Mouse (Mus musculus) midbrain, embryonic 11.5 days (tissue): ENCODE results near the gene Uba5. TPM values are rescaled to one million over a fixed set of nuclear protein-coding genes. Genes with fewer than 3 reads are reported as not detected.

Experiments
- ATAC-seq: fragments of 200-750 bp; cut with Nextera tagmentation; 2 replicates; pipeline ENCODE4 v1.8.0; 2017; ENCODE audit warnings: moderate TSS enrichment, moderate library complexity; ENCODE audit not compliant: low FRiP score
- DNase-seq: peaks from one replicate; pipeline ENCODE4 v3.0.0; 2015; ENCODE audit warnings: low spot score; ENCODE audit errors: missing footprints
- H3K27ac ChIP-seq: fragments of 300-500 bp; sonication (generic); 2 replicates; pipeline ENCODE4 v1.5.1; 2014; ENCODE audit warnings: low read depth, low read length
- H3K27me3 ChIP-seq: fragments of 300-500 bp; sonication (generic); 2 replicates; pipeline ENCODE4 v1.6.1; 2014; ENCODE audit warnings: mild to moderate bottlenecking, low read length, moderate library complexity, mixed read lengths; ENCODE audit not compliant: control insufficient read depth, insufficient read depth
- H3K36me3 ChIP-seq: fragments of 300-500 bp; sonication (generic); 2 replicates; pipeline ENCODE4 v1.6.1; 2014; ENCODE audit warnings: mild to moderate bottlenecking, low read length, moderate library complexity, mixed read lengths; ENCODE audit not compliant: control insufficient read depth, insufficient read depth
- H3K4me1 ChIP-seq: fragments of 300-500 bp; sonication (generic); 2 replicates; pipeline ENCODE4 v1.6.1; 2014; ENCODE audit warnings: low read length; ENCODE audit not compliant: control insufficient read depth, insufficient read depth
- H3K4me2 ChIP-seq: fragments of 300-500 bp; sonication (generic); 2 replicates; pipeline ENCODE4 v1.6.1; 2014; ENCODE audit warnings: mild to moderate bottlenecking, moderate library complexity
- H3K4me3 ChIP-seq: fragments of 300-500 bp; sonication (generic); 2 replicates; pipeline ENCODE4 v1.5.1; 2014; ENCODE audit warnings: low read depth, low read length
- H3K9ac ChIP-seq: fragments of 300-500 bp; sonication (generic); 2 replicates; pipeline ENCODE4 v1.6.1; 2014; ENCODE audit warnings: low read length
- H3K9me3 ChIP-seq: fragments of 300-500 bp; sonication (generic); 2 replicates; pipeline ENCODE4 v1.6.1; 2016; ENCODE audit warnings: low read length; ENCODE audit not compliant: control insufficient read depth
- WGBS: fragments of 180-500 bp; shearing (Covaris S2); extraction: QIAGEN DNeasy Blood & Tissue Kit; methylation state at CpG from one replicate; pipeline ENCODE4 v1.1.7; 2014; 5-methylcytosine and 5-hydroxymethylcytosine counted together
- polyA plus RNA-seq: library from polyadenylated mRNA; unstranded; fragments of >200 nt; fragmentation: Nextera tagmentation; extraction: Ambion mirVana; gene quantifications from 2 replicates; pipeline ENCODE4 v1.2.1, GENCODE M21; 2014

The Uba5 gene
- polyA plus RNA-seq: 62.5 and 68.1 TPM in 2 replicates

GRCm38 (mm10) chr9:104062430-104063243, at the start of gene Uba5:
Uba5 (minus strand) TSS chr9:104063134.
- Histone ChIP-seq H3K9me3 (no peaks in the 10 kb centered on the region), H3K9ac (peak within 1 kb of the TSS; percentile 82), H3K36me3 (peaks cover 4% of the 10 kb centered on the region; the same call in 1 of the 2 replicates), H3K27me3 (no peaks in the 10 kb centered on the region), H3K4me1 (peaks cover 14% of the 10 kb centered on the region), H3K4me2 (peak within 1 kb of the TSS; percentile 90), H3K4me3 (peak within 1 kb of the TSS; percentile 99), H3K27ac (0 out of 2 replicates have a peak within 1 kb of the TSS, but pooled peaks have one; percentile 48)
- ATAC-seq (peak; percentile 81), DNase-seq (no peak)
- WGBS: 1% methylated on average over 59 of the region's 59 CpGs

- DNase-seq (peak; percentile 45), ATAC-seq (no peak)
- H3K9me3 ChIP-seq: no peaks in the 10 kb centered on the region
- H3K4me3 ChIP-seq: no peak overlapping the region
- H3K36me3 ChIP-seq: no peaks in the 10 kb centered on the region
- H3K27me3 ChIP-seq: no peaks in the 10 kb centered on the region
- WGBS: 92% methylated on average over 5 of the region's 5 CpGs
- H3K4me2 ChIP-seq: no peak overlapping the region
- H3K9ac ChIP-seq: no peak overlapping the region
- no peaks in the 10 kb centered on the region for H3K4me1 ChIP-seq
- no peak overlapping the region for H3K27ac ChIP-seq
Measured at GRCm38 (mm10) chr9:104109151-104109550, 46.2 kb upstream of the Uba5 start.

- ATAC-seq (no peak), DNase-seq (no peak)
- no peaks in the 10 kb centered on the region for H3K36me3 ChIP-seq
- H3K27ac ChIP-seq: no peak overlapping the region
- no peaks in the 10 kb centered on the region for H3K27me3 ChIP-seq
- H3K4me3 ChIP-seq: no peak overlapping the region
- H3K4me2 ChIP-seq: no peak overlapping the region
- H3K4me1 ChIP-seq: no peaks in the 10 kb centered on the region
- 62% methylated on average over 2 of the region's 2 CpGs for WGBS
- H3K9me3 ChIP-seq: no peaks in the 10 kb centered on the region
- H3K9ac ChIP-seq: no peak overlapping the region
Measured at GRCm38 (mm10) chr9:104108571-104109143, 45.7 kb upstream of the Uba5 start.

- no peaks in the 10 kb centered on the region for H3K27me3 ChIP-seq
- H3K9ac ChIP-seq: no peak overlapping the region
- H3K27ac ChIP-seq: no peak overlapping the region
- DNase-seq (no peak), ATAC-seq (no peak)
- no peak overlapping the region for H3K4me2 ChIP-seq
- H3K9me3 ChIP-seq: no peaks in the 10 kb centered on the region
- H3K4me3 ChIP-seq: no peak overlapping the region
- H3K36me3 ChIP-seq: no peaks in the 10 kb centered on the region
- 82% methylated on average over 6 of the region's 6 CpGs for WGBS
- H3K4me1 ChIP-seq: no peaks in the 10 kb centered on the region
Measured at GRCm38 (mm10) chr9:104107482-104107881, 44.5 kb upstream of the Uba5 start.

- no peak for ATAC-seq
- Histone ChIP-seq H3K27me3 (no peaks in the 10 kb centered on the region), H3K4me2 (no peak overlapping the region), H3K9me3 (no peaks in the 10 kb centered on the region), H3K4me3 (no peak overlapping the region), H3K4me1 (no peaks in the 10 kb centered on the region), H3K27ac (no peak overlapping the region), H3K9ac (no peak overlapping the region), H3K36me3 (no peaks in the 10 kb centered on the region)
- WGBS: 87% methylated on average over 9 of the region's 9 CpGs
- no peak for DNase-seq
Measured at GRCm38 (mm10) chr9:104106930-104107329, 44.0 kb upstream of the Uba5 start.

GRCm38 (mm10) chr9:104104986-104105385, 42.1 kb upstream of the Uba5 start:
- H3K4me2 ChIP-seq: no peak overlapping the region
- ATAC-seq (no peak), DNase-seq (no peak)
- H3K9ac ChIP-seq: no peak overlapping the region
- no peaks in the 10 kb centered on the region for H3K9me3 ChIP-seq
- H3K27me3 ChIP-seq: no peaks in the 10 kb centered on the region
- no peaks in the 10 kb centered on the region for H3K36me3 ChIP-seq
- H3K4me1 ChIP-seq: no peaks in the 10 kb centered on the region
- H3K4me3 ChIP-seq: no peak overlapping the region
- no peak overlapping the region for H3K27ac ChIP-seq
- 79% methylated on average over 2 of the region's 2 CpGs for WGBS

GRCm38 (mm10) chr9:104102901-104103300, 40.0 kb upstream of the Uba5 start:
- H3K4me3 ChIP-seq: no peak overlapping the region
- H3K36me3 ChIP-seq: no peaks in the 10 kb centered on the region
- no peak for ATAC-seq
- H3K4me2 ChIP-seq: no peak overlapping the region
- DNase-seq: no peak
- no peaks in the 10 kb centered on the region for H3K27me3 ChIP-seq
- no peak overlapping the region for H3K9ac ChIP-seq
- no peaks in the 10 kb centered on the region for H3K9me3 ChIP-seq
- H3K27ac ChIP-seq: no peak overlapping the region
- no peaks in the 10 kb centered on the region for H3K4me1 ChIP-seq
- WGBS: 27% methylated on average over 2 of the region's 2 CpGs

GRCm38 (mm10) chr9:104102301-104102700, 39.4 kb upstream of the Uba5 start:
- Histone ChIP-seq H3K27me3 (no peaks in the 10 kb centered on the region), H3K9me3 (no peaks in the 10 kb centered on the region), H3K4me1 (no peaks in the 10 kb centered on the region), H3K9ac (no peak overlapping the region), H3K4me2 (no peak overlapping the region), H3K36me3 (no peaks in the 10 kb centered on the region), H3K27ac (no peak overlapping the region), H3K4me3 (no peak overlapping the region)
- no peak for DNase-seq
- no peak for ATAC-seq
- 38% methylated on average over 6 of the region's 6 CpGs for WGBS

GRCm38 (mm10) chr9:104101458-104101857, 38.5 kb upstream of the Uba5 start:
- Histone ChIP-seq H3K36me3 (no peaks in the 10 kb centered on the region), H3K27ac (no peak overlapping the region), H3K4me1 (no peaks in the 10 kb centered on the region), H3K4me2 (no peak overlapping the region), H3K4me3 (no peak overlapping the region), H3K9ac (no peak overlapping the region), H3K9me3 (no peaks in the 10 kb centered on the region), H3K27me3 (no peaks in the 10 kb centered on the region)
- 35% methylated on average over 3 of the region's 3 CpGs for WGBS
- no peak for ATAC-seq
- DNase-seq: no peak
